Mouse (Mus musculus) lung, postnatal 0 days (tissue): ENCODE results near the gene Aurkb. TPM values are rescaled to one million over a fixed set of nuclear protein-coding genes. Genes with fewer than 3 reads are reported as not detected.
"Not testable (repeated sequence)": the region's sequence is repeated elsewhere in the genome, so short reads cannot be mapped to it uniquely, and the experiment has no call there.

ENCODE experiments used
- ATAC-seq: fragments of 200-750 bp; cut with Nextera tagmentation; 2 replicates; pipeline ENCODE4 v1.8.0; 2017; ENCODE audit warnings: moderate library complexity
- DNase-seq: peaks from one replicate; pipeline ENCODE4 v3.0.0-alpha.2; 2016; ENCODE audit warnings: low spot score
- H3K27ac ChIP-seq: fragments of 300-500 bp; sonication (generic); 2 replicates; pipeline ENCODE4 v1.5.1; 2014; ENCODE audit warnings: antibody characterized with exemption, mild to moderate bottlenecking, low read length, mixed read lengths
- H3K27me3 ChIP-seq: fragments of 300-500 bp; sonication (generic); replicated peaks from 2 replicates; pipeline ENCODE4 v1.6.1; 2014; ENCODE audit warnings: low read length, mixed read lengths; ENCODE audit not compliant: insufficient read depth
- H3K36me3 ChIP-seq: fragments of 300-500 bp; sonication (generic); 2 replicates; pipeline ENCODE4 v1.6.1; 2014; ENCODE audit warnings: low read length, mixed read lengths; ENCODE audit not compliant: insufficient read depth
- H3K4me1 ChIP-seq: fragments of 300-500 bp; sonication (generic); 2 replicates; pipeline ENCODE4 v1.6.1; 2014; ENCODE audit warnings: antibody characterized with exemption, low read depth, low read length, mixed read lengths; ENCODE audit not compliant: insufficient read depth
- H3K4me2 ChIP-seq: fragments of 300-500 bp; sonication (generic); replicated peaks from 2 replicates; pipeline ENCODE4 v1.6.1; 2014; ENCODE audit warnings: low read depth, mild to moderate bottlenecking, low read length, moderate library complexity, mixed read lengths
- H3K4me3 ChIP-seq: fragments of 300-500 bp; sonication (generic); 2 replicates; pipeline ENCODE4 v1.5.1; 2014; ENCODE audit warnings: low read depth, low read length
- H3K9ac ChIP-seq: fragments of 300-500 bp; sonication (generic); replicated peaks from 2 replicates; pipeline ENCODE4 v1.6.1; 2014; ENCODE audit warnings: low read depth, mild to moderate bottlenecking
- H3K9me3 ChIP-seq: fragments of 300-500 bp; sonication (generic); 2 replicates; pipeline ENCODE4 v1.6.1; 2016; ENCODE audit warnings: low read length, mixed read lengths
- CTCF ChIP-seq: IDR thresholded peaks from 2 replicates; pipeline ENCODE4 v1.5.1; 2016; ENCODE audit warnings: antibody characterized with exemption, mild to moderate bottlenecking
- EP300 ChIP-seq: IDR thresholded peaks from 2 replicates; pipeline ENCODE4 v1.6.1; 2016; ENCODE audit warnings: antibody characterized with exemption, mild to moderate bottlenecking, control low read depth
- WGBS: fragments of 180-500 bp; shearing (Covaris S2); extraction: QIAGEN DNeasy Blood & Tissue Kit; methylation state at CpG from one replicate; pipeline ENCODE4 v1.1.7; 2014; 5-methylcytosine and 5-hydroxymethylcytosine counted together
- polyA plus RNA-seq: library from polyadenylated mRNA; unstranded; fragments of >200 nt; fragmentation: Nextera tagmentation; extraction: Ambion mirVana; gene quantifications from 2 replicates; pipeline ENCODE4 v1.2.1, GENCODE M21; 2015

Aurkb gene
- polyA plus RNA-seq, 1 experiment from 2014 or later = 6.5 TPM

- Histone ChIP-seq H3K36me3 (no peaks in the 10 kb centered on the region), H3K9ac (peak within 1 kb of the TSS; percentile 24; the same call in 1 of the 2 replicates), H3K9me3 (no peaks in the 10 kb centered on the region), H3K4me2 (peak within 1 kb of the TSS; percentile 65), H3K27ac (0 out of 2 replicates have a peak within 1 kb of the TSS, but pooled peaks have one; percentile 14), H3K4me3 (peak within 1 kb of the TSS; percentile 50), H3K27me3 (no peaks in the 10 kb centered on the region), H3K4me1 (no peaks in the 10 kb centered on the region)
- 9% methylated on average over 38 of the region's 38 CpGs for WGBS
- ATAC-seq = peak; percentile 82
- TF ChIP-seq EP300 (no peak), CTCF (no peak)
- peak; percentile 91 for DNase-seq
These were observed 37.0 kb upstream of the Aurkb start, which contains the start of gene Pfas for GRCm38 (mm10) chr11:69008182-69009121. Gene Pfas, minus strand, starts transcription at chr11:69008460.

GRCm38 (mm10) chr11:69009508-69009907, 35.9 kb upstream of the Aurkb start:
- no peaks in the 10 kb centered on the region for H3K27me3 ChIP-seq
- no peak overlapping the region for H3K27ac ChIP-seq
- ATAC-seq = no peak
- H3K4me2 ChIP-seq = no peak overlapping the region
- 65% methylated on average over 1 of the region's 1 CpGs for WGBS
- no peak overlapping the region for H3K9ac ChIP-seq
- H3K36me3 ChIP-seq = no peaks in the 10 kb centered on the region
- H3K4me1 ChIP-seq = no peaks in the 10 kb centered on the region
- no peak for DNase-seq
- TF ChIP-seq EP300 = no peak
- TF ChIP-seq CTCF = no peak
- no peak overlapping the region for H3K4me3 ChIP-seq
- no peaks in the 10 kb centered on the region for H3K9me3 ChIP-seq

GRCm38 (mm10) chr11:69010400-69011323, 34.8 kb upstream of the Aurkb start:
- Histone ChIP-seq H3K9me3 (no peaks in the 10 kb centered on the region), H3K9ac (no peak overlapping the region), H3K36me3 (no peaks in the 10 kb centered on the region), H3K4me3 (no peak overlapping the region), H3K27ac (no peak overlapping the region), H3K27me3 (no peaks in the 10 kb centered on the region), H3K4me2 (no peak overlapping the region), H3K4me1 (no peaks in the 10 kb centered on the region)
- DNase-seq = peak; percentile 17
- TF ChIP-seq EP300 (no peak), CTCF (no peak)
- 76% methylated on average over 15 of the region's 15 CpGs for WGBS
- no peak for ATAC-seq

GRCm38 (mm10) chr11:69011445-69011844, 34.0 kb upstream of the Aurkb start:
- not testable (repeated sequence) for H3K9ac ChIP-seq, ATAC-seq, DNase-seq, H3K4me1 ChIP-seq, H3K27me3 ChIP-seq, H3K9me3 ChIP-seq, H3K36me3 ChIP-seq
- TF ChIP-seq CTCF = peak; percentile 24; the same call in 1 of the 2 replicates
- H3K27ac ChIP-seq = peak overlapping the region; percentile 76; the same call in 1 of the 2 replicates
- H3K4me3 ChIP-seq = peak overlapping the region; percentile 51; the same call in 1 of the 2 replicates
- H3K4me2 ChIP-seq = peak overlapping the region; percentile 78
- 53% methylated on average over 2 of the region's 2 CpGs for WGBS

- no peaks in the 10 kb centered on the region for H3K36me3 ChIP-seq
- H3K4me3 ChIP-seq = peak overlapping the region; percentile 51
- TF ChIP-seq EP300 (0 out of 2 replicates have a peak, but pooled peaks have one; percentile 9), CTCF (no peak)
- peaks cover 5% of the 10 kb centered on the region; the same call in 1 of the 2 replicates for H3K4me1 ChIP-seq
- 3% methylated on average over 18 of the region's 18 CpGs for WGBS
- H3K27me3 ChIP-seq = no peaks in the 10 kb centered on the region
- peak overlapping the region; percentile 76 for H3K27ac ChIP-seq
- ATAC-seq (peak; percentile 76), DNase-seq (peak; percentile 96)
- peak overlapping the region; percentile 40 for H3K9ac ChIP-seq
- peak overlapping the region; percentile 78 for H3K4me2 ChIP-seq
- H3K9me3 ChIP-seq = no peaks in the 10 kb centered on the region
These were observed 33.3 kb upstream of the Aurkb start for GRCm38 (mm10) chr11:69012071-69012601.
